Mouse (Mus musculus): ENCODE measurements around the gene Ankrd27. TPM values are rescaled to one million over a fixed set of nuclear protein-coding genes. Genes with fewer than 3 reads are reported as not detected.

The Ankrd27 gene
- polyA plus RNA-seq (2015; fragmentation: Illumina TruSeq; extraction: RNeasy Lipid Tissue Mini Kit (QIAGEN cat#74804); ENCODE audit: insufficient read depth, low replicate concordance) = 26.0 TPM

DNA sequence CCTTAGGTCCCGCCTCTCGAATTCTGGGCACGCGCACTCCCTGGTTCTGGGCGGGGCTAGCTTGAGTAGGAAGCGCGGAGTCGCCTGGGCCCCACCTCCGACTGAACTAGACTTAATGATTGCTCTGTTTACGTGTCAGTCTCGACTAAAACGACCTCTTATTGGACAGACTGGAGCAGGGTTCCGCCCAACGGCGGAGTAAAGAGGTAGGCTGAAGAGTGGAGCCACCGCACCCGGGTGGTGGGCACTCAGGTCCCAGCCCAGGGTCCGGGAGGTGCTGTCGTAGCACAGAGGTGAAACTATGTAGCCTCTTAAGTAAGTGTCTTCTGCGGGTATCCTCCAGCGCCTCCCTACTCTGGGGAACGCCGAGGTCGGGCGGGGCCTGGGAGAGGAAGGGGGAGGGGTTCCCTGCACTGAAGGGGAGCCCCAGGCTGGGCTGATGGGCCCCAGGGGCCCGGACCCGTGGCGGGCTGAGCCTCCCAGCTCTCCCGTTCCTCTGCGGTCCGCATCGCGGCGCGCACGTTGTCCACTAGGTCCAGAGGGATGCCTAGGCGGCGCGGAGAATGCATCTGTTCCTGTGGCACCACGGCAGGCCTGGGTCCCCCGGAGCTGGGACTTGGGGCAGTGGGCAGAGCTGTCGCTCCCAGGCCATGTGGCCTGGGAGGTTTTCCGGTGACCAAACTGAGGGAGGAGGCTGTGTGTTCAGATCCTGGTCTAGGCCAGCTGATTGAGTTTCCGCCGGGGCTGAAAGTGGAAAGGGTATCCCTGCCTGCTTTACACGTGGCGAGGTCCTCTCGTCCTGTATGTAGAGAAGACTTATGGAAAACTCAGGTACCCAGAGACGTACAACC, at the start of gene Ankrd27:
TSS of gene Ankrd27 (plus strand) at position 190 of the 851 bp plus-strand sequence.

GRCm38 (mm10) chr7:35537562-35537961, 48.5 kb upstream of the Ankrd27 start, which contains the start of gene Tdrd12:
Gene Tdrd12 (minus strand): TSS chr7:35537745.

GRCm38 (mm10) chr7:35556205-35556603, 29.8 kb upstream of the Ankrd27 start, which contains the start of gene Nudt19:
Gene Nudt19 (minus strand): TSS chr7:35556304.

GRCm38 (mm10) chr7:35585191-35586054, 621 bp upstream of the Ankrd27 start, which contains the start of gene Rgs9bp:
Gene Rgs9bp (minus strand): TSS chr7:35585582.

GRCm38 (mm10) chr7:35647101-35647698, 61.2 kb downstream of the Ankrd27 start, which contains the start of gene Pdcd5:
Gene Pdcd5 (minus strand): TSS chr7:35647521.

Other genes with a start within 250 kb of the Ankrd27 start
- gene Faap24, start 189.4 kb upstream of the Ankrd27 start, polyA plus RNA-seq (2015; fragmentation: Illumina TruSeq; extraction: RNeasy Lipid Tissue Mini Kit (QIAGEN cat#74804); ENCODE audit: insufficient read depth, low replicate concordance) = 10.9 TPM
- gene Cep89, start 189.2 kb upstream of the Ankrd27 start, polyA plus RNA-seq (2015; fragmentation: Illumina TruSeq; extraction: RNeasy Lipid Tissue Mini Kit (QIAGEN cat#74804); ENCODE audit: insufficient read depth, low replicate concordance) = 44.4 TPM
- not detected for gene Slc7a9, start 137.4 kb upstream of the Ankrd27 start, polyA plus RNA-seq (2015; fragmentation: Illumina TruSeq; extraction: RNeasy Lipid Tissue Mini Kit (QIAGEN cat#74804); ENCODE audit: insufficient read depth, low replicate concordance)
- gene Tdrd12, start 48.5 kb upstream of the Ankrd27 start, polyA plus RNA-seq (2015; fragmentation: Illumina TruSeq; extraction: RNeasy Lipid Tissue Mini Kit (QIAGEN cat#74804); ENCODE audit: insufficient read depth, low replicate concordance) = 0.23 TPM
- gene Nudt19, start 29.9 kb upstream of the Ankrd27 start, polyA plus RNA-seq (2015; fragmentation: Illumina TruSeq; extraction: RNeasy Lipid Tissue Mini Kit (QIAGEN cat#74804); ENCODE audit: insufficient read depth, low replicate concordance) = 55.5 TPM
- 0.17 TPM for gene Rgs9bp, start 662 bp upstream of the Ankrd27 start, polyA plus RNA-seq (2015; fragmentation: Illumina TruSeq; extraction: RNeasy Lipid Tissue Mini Kit (QIAGEN cat#74804); ENCODE audit: insufficient read depth, low replicate concordance)
- gene Pdcd5, start 61.3 kb downstream of the Ankrd27 start, polyA plus RNA-seq (2015; fragmentation: Illumina TruSeq; extraction: RNeasy Lipid Tissue Mini Kit (QIAGEN cat#74804); ENCODE audit: insufficient read depth, low replicate concordance) = 130 TPM
- gene Dpy19l3, start 168.2 kb downstream of the Ankrd27 start, polyA plus RNA-seq (2015; fragmentation: Illumina TruSeq; extraction: RNeasy Lipid Tissue Mini Kit (QIAGEN cat#74804); ENCODE audit: insufficient read depth, low replicate concordance) = 11.2 TPM
- 21.0 TPM for gene Zfp507, start 216.8 kb downstream of the Ankrd27 start, polyA plus RNA-seq (2015; fragmentation: Illumina TruSeq; extraction: RNeasy Lipid Tissue Mini Kit (QIAGEN cat#74804); ENCODE audit: insufficient read depth, low replicate concordance)